Mouse (Mus musculus) stomach, postnatal 0 days (tissue): ENCODE results near the gene Lsamp.

ENCODE experiments used
- CTCF ChIP-seq: IDR thresholded peaks from 2 replicates; pipeline ENCODE4 v1.5.1; 2016; ENCODE audit warnings: antibody characterized with exemption, low read depth, mild to moderate bottlenecking, moderate library complexity
- EP300 ChIP-seq: optimal IDR thresholded peaks from 2 replicates; pipeline ENCODE3; 2016; ENCODE audit warnings: antibody characterized with exemption

DNA sequence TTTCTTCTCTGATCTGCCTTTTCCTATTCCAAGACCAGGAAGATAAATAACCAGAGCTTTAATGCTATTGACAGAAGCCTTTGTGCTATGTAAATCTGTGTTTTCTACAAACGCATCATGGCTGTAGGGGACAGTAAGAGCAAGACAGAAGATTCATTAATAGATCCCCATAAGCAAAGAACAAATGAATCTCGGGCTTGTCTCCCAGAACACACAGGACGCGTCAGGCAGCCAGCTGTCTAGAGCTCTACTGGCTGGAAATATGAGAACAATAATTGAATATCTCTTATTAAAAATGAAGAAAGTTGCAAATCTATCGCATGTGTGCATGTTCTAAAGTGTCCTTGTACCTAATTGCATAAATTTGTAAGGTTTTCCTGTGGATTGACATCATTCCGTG lies 755.6 kb downstream of the Lsamp start:
- TF ChIP-seq CTCF: no peak
- TF ChIP-seq EP300: no peak
